Mouse (Mus musculus) olfactory bulb, adult 2 months (tissue): ENCODE measurements at regions not wholly inside any gene's neighbourhood (a gene's known extent, or its start where the extent isn't known, plus 50 kb on each side); places are given as distances from the start of the nearest gene placed in this dataset.

ENCODE experiments used
- CTCF ChIP-seq: fragments of 200-500 bp; IDR thresholded peaks from 2 replicates; pipeline ENCODE4 v1.5.1; 2012; ENCODE audit warnings: low read depth, mild to moderate bottlenecking, low read length, moderate library complexity; ENCODE audit not compliant: insufficient read depth
- POLR2A ChIP-seq: fragments of 200-500 bp; IDR thresholded peaks from 2 replicates; pipeline ENCODE4 v1.6.1; 2012; ENCODE audit warnings: mild to moderate bottlenecking, low read depth, low read length, moderate library complexity; ENCODE audit not compliant: insufficient read depth

DNA sequence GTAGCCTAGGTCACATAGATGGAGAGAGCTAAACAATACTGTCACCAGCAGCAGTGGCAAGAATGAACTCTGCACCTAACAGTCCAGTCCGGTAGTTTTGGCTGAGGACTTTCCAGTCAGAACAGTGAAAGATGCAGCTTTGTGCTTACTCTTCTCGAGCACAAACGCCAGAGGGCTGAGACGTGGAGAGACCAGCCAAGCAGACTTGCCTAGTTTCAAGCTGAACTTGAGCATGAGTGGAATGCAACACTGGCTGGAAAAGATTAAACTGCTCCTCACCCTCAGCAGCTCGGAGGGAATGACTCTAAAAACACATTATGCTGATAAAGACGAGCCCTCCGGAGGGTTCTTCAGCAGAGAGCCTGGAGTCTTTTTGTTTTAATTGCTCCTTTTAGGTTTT lies 329.8 kb downstream of the Efnb2 start:
- no peak for TF ChIP-seq POLR2A
- TF ChIP-seq CTCF = no peak
